Comparison of ENCODE assay signal across 12 mouse cellular contexts in the genomic region with DNA sequence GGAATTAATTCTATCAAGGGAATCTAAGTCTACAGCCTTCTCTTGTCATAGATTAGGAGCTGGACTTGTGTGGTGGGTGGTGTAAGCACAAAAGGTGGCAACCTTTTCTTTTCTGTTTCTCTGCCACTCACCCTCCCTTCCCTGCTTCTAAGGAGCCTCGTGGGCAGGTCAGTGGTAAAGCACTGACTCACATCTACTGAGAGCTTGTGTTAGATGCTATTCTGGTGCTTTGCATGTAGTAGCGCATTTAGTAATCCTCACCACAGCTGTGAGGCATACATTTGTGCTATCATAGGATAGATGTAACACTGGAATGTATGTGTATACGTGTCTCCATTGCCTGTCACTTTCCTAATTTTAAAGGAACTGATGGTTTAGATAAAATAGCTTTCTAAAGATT.
"Had no signal": no experiment of that assay in that cellular context is flagged by ENCODE, and none has a peak within 500 bp of the region (broad histone marks: within the 10 kb centered on the region; RNA-seq: fewer than 3 reads in every experiment).

No protein-coding gene starts in this region.

- H3K4me1 ChIP-seq: midbrain, embryonic 13.5 days had no signal

- H3K27me3 ChIP-seq: kidney, embryonic 15.5 days; midbrain, embryonic 13.5 days had no signal

- H3K36me3 ChIP-seq: kidney, embryonic 15.5 days; midbrain, embryonic 13.5 days had no signal

- ATAC-seq: lung, postnatal 0 days; midbrain, embryonic 13.5 days had no signal

- H3K4me2 ChIP-seq: kidney, embryonic 15.5 days; midbrain, embryonic 13.5 days had no signal

- H3K9ac ChIP-seq: kidney, embryonic 15.5 days; liver, embryonic 14.5 days; midbrain, embryonic 13.5 days had no signal

- DNase-seq: kidney, postnatal 14 days; liver; lung, adult 2 months; lung, postnatal 36 days; spleen, adult 18-20 months; thymus, adult 2 months; thymus, postnatal 25 days had no signal

- H3K9me3 ChIP-seq: kidney, embryonic 15.5 days; midbrain, embryonic 13.5 days had no signal

- H3K27ac ChIP-seq: kidney, embryonic 15.5 days; left cerebral cortex, adult 2 months; liver, embryonic 14.5 days; midbrain, embryonic 13.5 days had no signal

- H3K4me3 ChIP-seq: kidney, embryonic 15.5 days; left cerebral cortex, adult 2 months; midbrain, embryonic 13.5 days had no signal
